Mouse (Mus musculus) ES-Bruce4 (cell line): ENCODE data around the gene Lzts2.

Experiments
- CTCF ChIP-seq: IDR thresholded peaks from one replicate; pipeline ENCODE4 v1.8.1; 2011; ENCODE audit warnings: low read depth, low read length
- EP300 ChIP-seq: IDR thresholded peaks from 2 replicates; pipeline ENCODE4 v1.6.1; 2011; ENCODE audit warnings: low read depth, low read length; ENCODE audit not compliant: insufficient read depth
- POLR2A ChIP-seq: IDR thresholded peaks from one replicate; pipeline ENCODE4 v1.8.1; 2011; ENCODE audit warnings: low read length; ENCODE audit not compliant: insufficient read depth

GRCm38 (mm10) chr19:45040214-45040613, 26.0 kb downstream of the Lzts2 start:
- TF ChIP-seq CTCF (no peak), POLR2A (no peak), EP300 (no peak)
